Mouse (Mus musculus) monocyte, adult 2 months (primary cell): ENCODE measurements around the gene Inpp5b.

Experiments
- DNase-seq, 2 experiments: peaks; one replicate each; pipeline ENCODE4 v3.0.0; 2022; ENCODE audit warnings: low spot score in 2 of 2, low read depth in 1 of 2

Inpp5b gene

DNA sequence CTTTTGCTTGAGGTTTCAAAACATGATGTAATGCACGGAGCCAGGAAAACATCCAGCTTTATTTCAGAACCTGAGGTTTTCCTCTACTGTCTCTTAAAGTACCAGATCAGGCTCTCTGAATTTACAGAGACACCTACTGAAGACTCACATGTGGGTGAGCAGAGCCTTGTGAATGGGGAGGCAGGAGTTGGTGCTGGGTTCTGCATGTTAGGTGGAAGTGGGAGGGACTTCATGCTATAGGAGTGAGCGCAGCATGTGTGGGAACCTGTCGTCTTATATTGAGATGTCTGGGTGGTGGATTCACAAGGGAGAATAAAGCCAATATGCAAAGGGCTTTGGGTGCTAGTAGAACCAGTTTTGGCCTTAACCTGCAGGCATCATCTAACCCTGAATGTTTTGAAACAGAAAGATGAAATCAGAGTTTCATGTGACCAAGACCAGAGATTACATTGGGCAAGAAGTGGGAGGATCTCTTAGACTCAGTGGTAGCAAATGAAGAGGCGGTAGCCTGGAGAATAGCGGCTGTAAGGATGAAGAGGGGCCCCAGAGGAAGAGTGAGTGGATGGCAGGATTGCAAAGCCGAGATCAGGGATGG, 21.3 kb downstream of the Inpp5b start:
- DNase-seq: no peak

DNA sequence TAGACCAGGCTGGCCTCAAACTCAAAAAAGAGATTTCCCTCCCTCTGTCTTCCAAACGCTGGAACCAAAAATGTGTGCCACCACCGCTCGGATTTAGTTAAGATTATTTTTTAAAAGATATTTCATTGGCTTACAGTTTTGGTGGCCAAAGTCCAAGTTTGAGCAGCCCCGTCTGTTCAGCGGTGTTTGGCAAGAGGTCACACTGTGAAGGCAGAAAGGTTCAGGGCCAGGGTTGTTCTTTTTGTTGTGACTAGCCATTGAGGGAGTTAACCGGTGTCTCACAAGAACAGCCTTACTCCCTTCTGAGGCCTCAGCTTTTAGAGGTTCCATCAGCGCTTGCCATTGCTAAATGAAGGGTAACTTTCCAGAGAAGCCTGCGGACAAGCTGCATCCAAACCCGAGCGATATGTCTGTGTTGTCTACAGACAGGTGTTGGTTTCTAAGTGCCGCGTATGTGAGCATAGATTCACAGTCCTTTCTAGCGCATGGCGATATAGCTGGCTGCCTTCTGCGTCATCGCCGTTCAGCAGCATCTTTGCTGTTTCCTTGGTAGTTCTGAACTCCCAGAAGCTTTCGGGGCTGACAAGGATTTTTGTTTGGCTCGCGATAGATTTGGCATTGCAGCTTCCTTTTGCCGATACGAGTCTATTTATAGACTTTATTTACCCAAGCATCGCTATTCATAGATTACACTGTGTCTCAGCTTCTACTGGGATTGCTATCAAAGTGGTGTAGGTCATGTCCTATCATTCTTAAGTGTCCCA, 24.3 kb downstream of the Inpp5b start:
- DNase-seq: no peak

DNA sequence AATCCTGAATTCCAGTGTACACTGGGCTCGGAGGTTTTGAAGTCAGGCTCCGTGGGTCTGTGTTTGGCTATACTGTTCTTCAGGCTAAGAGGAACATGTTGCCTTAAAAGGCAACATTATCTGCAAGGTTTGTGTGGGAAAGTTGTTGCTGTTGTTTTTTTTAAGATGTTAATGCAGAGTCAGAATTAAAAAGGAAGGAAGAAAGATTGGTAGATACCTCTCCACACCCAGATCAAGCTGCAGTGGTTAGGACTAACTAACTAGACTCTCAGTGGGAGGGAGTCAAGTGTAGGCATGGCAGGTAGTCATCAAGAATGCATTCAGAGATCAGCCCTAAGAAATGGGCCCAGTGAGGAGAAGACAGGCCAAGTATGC, 24.9 kb downstream of the Inpp5b start:
- DNase-seq: no peak

DNA sequence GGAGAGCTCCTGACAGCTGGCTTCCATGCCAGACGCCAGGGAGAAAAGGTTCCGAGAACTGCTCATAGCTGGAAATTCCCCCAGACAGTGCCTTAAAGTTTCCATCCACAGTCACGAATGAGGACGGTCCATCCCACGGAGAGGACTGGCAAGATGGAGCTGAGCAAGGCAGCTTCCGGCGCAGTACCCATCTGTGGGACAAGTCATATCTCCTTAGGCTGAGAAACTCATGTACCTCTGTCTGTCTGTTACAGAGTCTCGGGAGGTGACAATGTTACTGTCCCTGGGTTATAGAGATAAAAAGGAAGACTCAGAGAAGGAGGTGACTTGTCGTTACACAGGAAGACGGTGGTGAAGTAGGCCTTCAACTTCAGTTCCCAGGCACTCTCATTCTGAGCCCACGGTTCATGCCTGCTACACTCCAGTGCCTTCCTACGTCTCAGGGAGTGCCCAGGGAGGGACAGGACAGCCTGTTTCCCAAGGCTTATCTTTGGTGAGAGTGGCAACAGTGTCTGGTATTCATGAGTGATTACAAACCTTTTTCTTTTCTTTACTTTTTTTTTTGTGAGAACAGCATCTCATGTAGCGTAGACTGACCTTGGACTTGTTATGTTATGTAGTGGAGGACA, 27.4 kb downstream of the Inpp5b start:
- DNase-seq: no peak

DNA sequence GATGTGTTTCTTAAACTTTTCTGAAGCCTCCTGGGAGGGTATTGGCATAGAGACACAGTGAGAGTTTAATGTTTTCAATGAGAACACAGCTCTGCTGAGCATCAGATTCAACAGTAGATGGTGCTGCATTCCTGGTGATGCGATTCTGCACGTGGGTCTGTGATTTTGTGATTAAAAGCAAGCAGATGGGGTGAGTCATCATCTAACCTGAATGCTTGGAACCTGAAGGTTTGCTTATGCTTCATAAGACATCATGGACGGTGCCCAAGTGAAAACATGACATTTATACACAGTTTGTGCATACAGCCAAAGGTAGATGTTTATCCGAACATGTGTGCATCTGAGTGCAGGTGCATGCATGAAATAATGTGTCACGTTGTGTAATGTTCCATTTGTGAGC, 29.0 kb downstream of the Inpp5b start:
- no peak for DNase-seq

DNA sequence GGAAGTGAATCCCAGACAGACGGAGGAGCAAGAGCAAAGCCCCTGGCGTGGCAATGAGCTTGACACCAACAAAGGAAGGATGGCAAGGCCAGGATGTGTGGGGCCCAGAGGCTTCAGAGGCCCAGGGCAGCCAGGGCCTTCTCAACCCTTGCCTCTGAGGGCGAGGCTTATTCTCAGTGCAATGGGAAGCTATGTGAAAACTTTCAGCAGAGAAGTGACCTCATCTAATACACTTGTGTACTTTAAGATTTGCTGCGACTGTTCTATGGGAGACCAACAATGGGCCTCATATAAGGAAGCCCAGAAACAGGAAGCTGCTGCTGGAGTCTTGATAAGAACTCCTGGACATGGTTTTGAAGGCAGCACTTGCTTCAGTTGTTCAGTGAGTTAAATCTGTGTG, 30.5 kb downstream of the Inpp5b start:
- peak in 1 of 2 experiments; percentile 2 for DNase-seq

DNA sequence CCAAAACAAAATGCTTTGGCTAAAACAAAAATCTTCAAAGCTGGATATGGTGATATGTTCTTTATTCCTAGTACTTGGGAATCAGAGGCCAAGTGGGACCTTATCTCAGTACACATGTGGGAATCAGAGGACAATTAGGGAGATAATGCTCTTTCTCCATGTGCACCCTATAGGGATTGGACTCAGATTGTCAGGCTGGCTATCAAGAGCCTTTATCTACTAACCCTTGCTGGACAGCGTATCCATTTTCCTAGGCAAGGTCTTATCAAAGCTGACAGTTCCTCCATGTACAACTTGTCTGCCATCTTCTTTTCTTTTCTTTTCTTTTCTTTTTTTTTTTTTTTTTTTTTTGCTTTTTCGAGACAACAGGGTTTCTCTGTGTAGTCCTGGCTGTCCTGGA, 31.8 kb downstream of the Inpp5b start:
- no peak for DNase-seq

DNA sequence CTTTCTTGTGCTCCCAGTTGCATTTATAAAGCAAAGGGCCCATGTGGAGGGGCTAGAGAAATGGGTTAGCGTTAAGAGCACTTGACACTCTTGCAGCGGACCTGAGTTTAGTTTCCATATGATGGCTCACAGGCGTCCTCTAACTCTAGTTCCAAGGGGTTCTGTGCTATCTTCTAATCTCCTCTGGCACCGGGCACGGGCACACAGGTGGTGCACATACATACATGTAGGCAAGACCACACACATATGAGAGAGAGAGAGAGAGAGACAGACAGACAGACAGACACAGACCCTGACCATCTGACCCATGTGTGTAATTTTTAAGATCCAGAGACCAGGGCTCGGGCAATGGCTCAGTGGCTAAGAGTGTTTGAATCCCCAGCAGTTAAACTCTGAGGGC, 32.3 kb downstream of the Inpp5b start:
- no peak for DNase-seq

DNA sequence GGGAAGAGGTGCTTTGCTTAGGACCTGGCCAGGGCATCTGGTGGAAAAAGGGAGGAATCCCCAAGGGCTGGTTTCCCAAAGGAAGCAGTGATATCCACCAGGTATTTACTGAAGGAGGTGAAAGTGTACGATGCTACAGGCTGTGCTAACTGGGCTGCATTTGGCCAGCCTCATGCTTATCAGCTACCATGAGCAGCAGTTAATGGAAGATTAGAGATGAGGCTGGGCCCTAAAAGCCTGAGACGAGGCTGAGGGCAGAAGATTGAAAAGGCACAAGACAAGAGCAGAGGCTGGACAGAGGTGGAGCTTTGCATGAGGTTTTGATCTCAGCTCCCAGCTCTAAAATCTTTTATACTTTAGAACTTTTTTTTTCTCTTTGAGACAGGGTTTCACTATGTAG, 32.8 kb downstream of the Inpp5b start:
- DNase-seq: no peak

DNA sequence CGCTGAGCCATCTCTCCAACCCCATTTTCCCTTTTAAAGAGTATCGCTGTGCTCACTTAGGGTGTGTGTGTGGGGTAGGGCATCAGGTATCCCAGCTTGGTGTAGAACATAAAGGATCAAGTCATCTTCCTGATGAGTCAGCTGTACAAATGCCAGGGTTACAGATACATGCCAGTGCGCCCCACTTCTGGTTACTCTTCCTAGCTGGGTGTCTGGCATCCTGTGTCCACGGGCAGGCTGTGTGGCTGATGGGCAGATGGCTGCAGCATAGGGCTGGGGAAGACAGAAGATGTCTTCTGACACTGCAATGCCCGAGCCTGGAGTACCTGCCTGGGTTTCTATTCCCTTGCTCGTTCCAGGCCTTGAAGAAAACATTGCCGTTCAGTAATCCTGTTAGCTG, 39.7 kb downstream of the Inpp5b start:
- DNase-seq: no peak

DNA sequence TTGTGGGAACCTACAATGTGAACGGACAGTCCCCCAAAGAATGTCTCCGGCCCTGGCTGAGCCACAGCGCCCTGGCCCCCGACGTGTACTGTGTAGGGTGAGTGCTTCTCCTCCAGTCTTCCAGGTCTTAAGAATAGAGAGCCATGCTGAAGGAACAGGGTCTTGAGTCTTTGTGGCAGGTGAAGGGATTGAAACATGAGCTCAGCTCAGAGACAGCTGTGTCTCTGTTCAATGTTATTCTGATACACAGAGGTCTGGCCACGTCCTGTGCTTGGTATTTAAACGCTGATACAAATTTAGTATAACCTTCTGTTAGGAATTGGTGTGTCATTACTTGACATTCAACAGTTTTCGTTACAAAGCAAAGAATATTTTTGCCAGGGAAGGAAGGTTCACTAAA, 40.7 kb downstream of the Inpp5b start:
- no peak for DNase-seq

DNA sequence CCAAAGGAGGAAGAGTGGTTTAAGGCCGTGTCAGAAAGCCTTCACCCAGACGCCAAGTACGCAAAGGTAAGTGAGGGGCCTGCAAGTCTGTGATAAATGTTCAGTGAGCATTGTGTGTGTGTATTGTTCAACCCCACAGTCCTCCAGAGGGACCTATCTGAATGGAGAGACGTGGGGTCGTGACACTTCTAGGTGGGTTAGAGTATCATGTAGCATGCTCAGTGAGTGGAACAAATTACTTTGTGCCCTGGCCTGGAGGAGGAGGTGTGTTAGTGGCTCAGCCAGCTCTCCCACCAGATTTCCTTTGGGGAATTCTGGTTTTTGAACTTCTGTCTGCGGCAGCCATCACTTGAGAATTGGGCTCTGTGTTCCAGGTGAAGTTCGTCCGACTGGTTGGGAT, 42.3 kb downstream of the Inpp5b start:
- DNase-seq: no peak

DNA sequence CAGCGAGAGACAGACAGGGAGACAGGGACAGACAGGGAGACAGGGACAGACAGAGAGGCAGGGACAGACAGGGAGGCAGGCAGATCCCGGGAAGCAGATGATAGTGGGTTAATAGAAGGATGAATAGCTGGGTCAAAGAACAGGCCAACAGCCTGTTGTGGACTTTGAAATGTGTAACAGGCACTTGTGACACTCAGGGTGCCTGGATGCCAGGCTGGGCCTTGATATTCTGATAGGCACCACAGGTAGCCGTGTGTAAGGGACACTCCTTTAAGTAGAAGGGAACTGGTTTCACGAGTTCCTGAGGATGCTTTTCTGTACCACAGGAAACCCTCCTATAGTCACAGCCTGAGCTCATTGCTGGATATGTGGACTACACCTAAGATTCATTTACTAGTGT, 48.4 kb downstream of the Inpp5b start:
- no peak for DNase-seq

DNA sequence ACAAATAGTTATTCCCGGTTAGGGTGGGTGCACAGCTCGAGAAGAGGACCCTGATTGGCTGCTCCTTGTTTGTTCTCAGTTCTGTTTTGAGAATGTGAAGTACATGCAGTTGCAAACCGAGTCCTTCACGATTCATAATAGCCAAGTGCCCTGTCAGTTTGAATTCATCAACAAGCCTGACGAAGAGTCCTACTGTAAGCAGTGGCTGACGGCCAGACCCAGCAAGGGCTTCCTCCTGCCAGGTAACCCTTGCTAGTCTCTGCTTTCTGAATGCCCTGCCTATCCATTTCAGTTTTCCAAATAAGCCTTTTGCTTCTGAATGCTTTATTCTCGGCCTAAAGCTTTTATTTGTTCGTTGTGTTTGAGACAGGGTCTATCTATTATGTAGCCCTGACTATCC, 50.5 kb downstream of the Inpp5b start:
- no peak for DNase-seq

DNA sequence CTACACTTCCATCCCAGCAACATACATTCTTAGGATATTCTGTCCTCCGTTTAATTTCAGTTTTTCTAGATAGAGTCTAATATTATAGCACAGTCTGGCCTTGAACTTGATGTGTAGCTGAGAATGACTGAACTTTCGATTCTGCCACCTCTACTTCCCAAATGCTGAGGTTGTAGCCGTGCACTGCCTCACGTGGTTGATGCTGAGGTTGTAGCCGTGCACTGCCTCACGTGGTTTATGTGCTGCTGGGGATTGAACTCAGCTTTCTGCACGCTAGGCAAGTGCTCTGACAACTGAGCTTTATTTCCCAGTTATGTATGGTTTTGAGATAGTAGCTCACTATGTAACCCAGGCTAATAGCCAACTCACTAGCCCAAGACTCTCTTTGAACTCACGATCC, 54.5 kb downstream of the Inpp5b start:
- no peak for DNase-seq

DNA sequence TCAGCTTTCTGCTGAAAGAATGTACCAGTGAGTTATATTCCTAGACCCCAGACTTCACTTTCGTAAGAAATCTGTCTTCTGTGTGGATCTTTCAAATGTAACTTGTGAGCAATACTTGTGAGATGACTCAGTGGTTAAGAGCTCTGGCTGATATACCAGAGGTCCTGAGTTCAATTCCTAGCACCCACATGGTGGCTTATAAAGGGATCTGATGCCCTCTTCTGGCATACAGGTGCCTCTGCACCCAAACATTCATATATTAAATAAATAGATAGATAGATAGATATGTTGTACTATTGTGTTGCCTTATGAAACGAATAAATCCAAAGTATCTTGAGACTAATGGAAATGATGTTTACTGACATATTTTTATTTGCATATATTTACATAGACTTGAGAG, 55.3 kb downstream of the Inpp5b start:
- no peak for DNase-seq

DNA sequence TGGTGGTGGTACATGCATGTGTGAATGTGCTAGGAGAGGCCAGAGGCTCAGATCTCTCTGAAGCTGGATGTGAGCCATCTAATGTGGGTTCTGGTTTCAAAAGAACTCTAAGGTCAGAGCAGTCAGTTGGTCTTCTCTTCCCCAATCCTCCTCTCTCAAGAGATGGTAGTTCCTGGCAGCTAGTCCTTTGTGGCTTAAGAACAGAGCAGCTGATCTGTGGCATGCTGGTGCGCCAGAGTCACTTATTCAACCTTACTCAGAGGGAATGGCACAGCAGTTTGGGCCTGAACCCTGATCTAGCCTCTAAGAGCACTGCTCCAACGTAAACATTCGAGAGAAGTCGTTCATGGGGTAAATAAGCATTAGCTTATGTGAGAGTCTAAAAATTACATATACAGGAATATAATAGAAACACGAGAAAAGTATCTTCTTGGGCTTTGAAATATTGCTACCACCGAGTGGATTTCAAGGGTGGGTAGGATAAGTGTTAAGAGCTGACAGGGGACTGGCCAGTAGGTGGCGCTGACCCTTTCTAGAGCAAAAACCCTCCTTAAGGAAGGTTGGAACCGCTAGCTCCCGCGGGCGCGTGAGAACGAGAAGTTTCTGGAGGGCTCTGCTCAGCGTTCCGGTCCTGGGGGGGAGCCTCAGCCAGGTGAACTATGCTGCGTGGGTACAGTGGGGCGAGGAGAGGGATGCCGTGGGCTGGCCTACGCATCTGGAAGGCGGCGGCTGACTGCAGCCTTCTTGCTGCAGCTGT, 60.1 kb downstream of the Inpp5b start, which contains the start of gene Mtf1:
TSS of gene Mtf1 (plus strand) at position 553 of the 757 bp plus-strand sequence.
- DNase-seq: peak; percentile 36 to 72

DNA sequence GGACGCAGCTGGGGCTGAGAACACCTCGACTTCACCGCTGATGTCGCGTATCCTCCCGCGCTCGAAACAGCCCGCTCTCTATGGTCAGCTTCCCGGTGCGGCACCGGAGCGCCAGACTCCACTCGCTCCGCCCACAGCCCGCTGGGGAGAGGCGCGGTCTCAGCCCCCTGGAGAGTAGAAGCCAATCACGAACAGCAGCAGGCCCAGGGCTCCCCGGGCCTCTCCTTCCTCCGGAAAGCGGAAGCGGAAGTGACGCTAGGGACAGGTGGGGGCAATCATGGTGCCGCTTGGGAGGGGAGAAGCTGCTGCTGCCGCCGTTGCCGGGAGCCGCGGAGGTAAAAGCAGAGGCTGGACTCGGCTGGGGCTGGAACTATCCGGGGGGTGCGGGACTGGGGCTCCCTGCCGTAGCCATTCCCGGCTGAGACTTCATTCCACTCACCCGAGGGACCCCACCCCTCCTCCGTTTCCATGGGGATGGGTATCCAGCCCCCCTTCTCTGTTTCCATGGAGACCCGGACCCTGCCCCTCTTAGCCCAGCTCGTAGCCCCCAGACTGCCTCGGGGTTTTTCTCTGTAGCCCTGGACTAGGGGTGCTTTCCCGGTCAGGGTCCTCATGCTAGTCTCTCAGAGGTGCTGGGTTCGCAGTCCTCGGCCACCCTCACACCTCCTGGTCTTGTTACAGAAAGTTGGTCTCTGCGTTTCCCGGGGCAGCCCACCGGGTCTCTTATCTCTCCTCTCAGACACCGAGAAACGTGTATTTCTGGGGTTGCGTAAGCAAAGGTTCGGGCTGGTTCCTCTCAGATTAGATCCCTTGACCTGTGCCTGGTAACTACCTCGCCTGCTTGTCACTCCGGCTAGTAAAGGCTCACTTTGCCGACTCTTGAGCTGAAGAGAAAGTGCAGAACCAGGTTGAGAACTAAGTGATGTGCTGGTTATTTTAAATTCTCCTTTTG, 60.9 kb downstream of the Inpp5b start:
- DNase-seq: peak; percentile 91 to 94

DNA sequence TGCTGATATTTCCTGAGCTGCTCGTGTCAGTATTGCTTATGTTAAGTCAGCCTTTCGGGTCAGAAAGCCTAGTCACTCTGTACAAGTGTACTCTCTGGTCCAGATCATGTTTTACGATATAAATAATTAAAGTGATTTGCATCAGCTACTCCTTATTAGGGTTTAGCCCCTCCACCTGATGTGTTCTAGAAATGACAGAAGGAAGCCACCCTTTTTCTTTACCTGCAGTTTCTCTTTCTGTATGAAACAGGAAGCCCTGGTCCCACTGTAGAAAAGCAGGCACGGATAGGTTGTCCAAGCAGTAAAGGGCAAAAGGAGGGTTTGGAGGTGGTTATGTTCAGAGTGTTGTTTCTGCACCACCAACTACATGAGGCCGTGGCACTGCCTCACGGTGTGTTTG, 61.8 kb downstream of the Inpp5b start:
- no peak for DNase-seq

DNA sequence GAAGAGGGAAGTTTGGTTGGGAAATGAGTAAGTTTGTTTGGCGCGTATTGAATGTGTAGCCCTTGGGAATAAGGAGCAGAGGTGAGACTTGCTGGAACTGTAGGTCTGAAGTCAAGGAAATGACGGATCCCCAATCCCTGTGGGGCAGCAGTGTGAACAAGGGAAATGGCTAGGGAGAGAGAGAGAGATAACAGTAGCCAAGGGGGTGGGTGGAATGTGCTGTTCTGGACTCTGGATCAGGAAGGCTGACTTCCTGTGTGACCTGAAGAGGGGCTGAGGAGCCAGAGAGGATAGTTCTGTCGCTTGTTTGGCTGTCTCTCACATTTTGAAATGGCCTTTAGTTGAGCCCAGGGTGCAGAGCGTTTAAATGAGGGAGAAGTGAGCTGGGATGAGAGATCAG, 66.9 kb downstream of the Inpp5b start:
- no peak for DNase-seq
